Mouse (Mus musculus): ENCODE data around the gene Ccdc63.
"Not testable (repeated sequence)": the region's sequence is repeated elsewhere in the genome, so short reads cannot be mapped to it uniquely, and the experiment has no call there.

Gene Ccdc63

DNA sequence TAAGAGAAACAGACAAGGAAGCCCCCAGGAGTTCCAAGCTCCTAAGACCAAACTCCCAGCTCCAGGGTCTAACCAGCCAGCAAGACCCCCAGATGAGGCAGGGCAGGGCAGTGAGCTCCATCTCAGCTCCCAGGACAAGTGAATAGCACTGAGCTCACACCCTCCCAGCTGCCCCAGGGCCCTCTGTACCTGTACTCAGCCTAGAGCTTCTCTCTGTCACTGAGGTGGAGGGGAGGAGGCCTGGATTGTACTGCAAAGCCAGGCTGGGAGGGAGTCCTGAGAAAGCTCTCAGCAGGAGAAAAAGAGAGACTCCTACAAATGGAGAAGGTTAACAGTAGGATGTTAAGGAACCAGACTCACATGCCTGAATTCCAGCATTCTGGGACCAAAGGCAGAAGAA lies 6.0 kb upstream of the Ccdc63 start:
- no peak for DNase-seq

GRCm38 (mm10) chr5:122146056-122146580 lies 5.5 kb upstream of the Ccdc63 start:
- DNase-seq: peak; percentile 99

- DNase-seq: no peak
Observed at GRCm38 (mm10) chr5:122145381-122146055, 4.9 kb upstream of the Ccdc63 start.

DNA sequence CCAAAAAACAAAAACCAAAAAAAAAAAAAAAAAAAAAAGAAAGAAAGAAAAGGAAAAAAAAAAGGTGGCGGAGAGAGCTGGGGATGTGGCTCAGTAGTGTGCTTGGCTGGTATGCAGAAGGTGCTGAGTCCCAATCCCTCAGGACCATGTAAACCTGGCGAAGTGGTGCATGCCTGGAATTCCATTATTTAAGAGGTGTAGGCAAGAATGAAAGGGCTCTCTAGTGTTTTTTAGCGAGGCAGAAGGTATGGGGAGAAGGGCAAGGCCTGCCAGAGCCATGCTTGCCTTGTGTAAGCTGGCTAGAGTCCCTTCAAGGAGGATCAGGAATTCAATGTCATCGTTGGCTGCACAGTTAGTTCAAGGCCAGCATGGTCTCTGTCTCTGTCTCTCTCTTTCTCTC lies 4.2 kb upstream of the Ccdc63 start:
- DNase-seq: no peak

DNA sequence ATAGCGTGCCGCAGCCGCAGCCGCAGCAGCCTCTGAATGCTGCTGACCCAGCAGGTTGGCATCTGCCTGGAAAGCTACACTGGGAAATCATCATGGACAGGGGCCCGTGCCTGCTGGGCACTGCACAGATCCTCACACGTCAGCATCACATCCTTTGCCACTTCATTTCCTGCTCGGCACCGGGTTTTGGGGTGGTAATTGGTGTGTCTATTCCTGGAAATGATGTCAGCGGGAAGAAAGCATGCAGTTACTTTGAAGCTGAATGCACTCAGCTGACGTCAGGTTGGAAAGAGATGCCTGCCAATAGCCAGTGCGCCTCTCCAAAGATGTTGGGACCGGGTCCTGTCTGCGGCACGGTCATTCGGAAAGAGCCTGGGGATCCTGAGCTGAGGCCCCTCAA lies 2.9 kb upstream of the Ccdc63 start:
- peak; percentile 98 for DNase-seq

DNA sequence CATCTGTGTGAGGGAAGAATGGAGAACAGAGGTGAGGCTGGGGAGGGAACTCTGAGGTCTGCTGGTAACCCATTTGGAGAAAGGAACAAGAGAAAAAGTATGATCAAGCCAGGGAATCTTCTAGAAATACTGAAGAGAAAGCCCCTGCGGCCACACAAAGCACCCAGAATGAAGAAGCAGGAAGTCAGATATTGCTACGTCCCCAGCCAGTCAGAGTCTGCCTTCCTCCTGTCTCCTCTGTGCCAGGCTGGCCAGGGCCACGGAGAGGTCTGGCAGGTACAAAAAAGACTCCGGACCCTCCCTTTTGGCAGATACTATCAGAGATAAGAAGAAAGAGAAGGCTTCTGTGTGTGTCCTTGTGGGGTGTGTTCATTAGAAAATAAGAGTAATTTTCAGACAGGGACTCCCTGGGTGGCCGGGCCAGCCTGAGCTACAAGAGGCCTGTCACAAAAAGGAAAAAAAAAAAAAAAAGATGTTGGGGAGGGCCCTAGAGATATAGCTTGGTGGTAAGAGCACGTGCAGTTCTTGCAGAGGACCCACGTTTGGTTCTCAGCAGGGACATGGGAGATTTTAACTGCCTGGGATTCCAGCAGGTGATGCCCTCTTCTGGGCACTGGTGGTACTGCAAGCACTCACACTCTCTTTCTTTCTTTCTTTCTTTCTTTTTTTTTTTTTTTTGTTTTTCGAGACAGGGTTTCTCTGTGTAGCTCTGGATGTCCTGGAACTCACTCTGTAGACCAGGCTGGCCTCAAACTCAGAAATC lies 1.8 kb upstream of the Ccdc63 start:
- no peak for DNase-seq

DNA sequence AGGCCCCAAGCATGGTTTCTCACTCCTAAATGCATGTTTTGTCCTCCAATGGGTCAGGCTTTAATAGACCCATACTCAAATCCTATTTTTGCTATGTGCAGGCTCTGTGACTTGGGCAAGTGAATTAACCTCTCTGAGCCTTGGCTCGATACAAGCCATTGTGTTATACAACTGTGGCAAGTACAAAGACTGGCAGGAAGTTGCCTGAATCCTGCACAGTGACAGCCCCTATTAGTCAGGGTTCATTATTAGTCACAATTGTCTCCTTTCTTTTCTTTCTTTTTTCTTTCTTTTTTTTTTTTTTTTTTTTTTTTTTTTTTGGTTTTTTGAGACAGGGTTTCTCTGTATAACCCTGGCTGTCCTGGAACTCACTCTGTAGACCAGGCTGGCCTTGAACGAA lies 852 bp downstream of the Ccdc63 start:
- DNase-seq: not testable (repeated sequence)

DNA sequence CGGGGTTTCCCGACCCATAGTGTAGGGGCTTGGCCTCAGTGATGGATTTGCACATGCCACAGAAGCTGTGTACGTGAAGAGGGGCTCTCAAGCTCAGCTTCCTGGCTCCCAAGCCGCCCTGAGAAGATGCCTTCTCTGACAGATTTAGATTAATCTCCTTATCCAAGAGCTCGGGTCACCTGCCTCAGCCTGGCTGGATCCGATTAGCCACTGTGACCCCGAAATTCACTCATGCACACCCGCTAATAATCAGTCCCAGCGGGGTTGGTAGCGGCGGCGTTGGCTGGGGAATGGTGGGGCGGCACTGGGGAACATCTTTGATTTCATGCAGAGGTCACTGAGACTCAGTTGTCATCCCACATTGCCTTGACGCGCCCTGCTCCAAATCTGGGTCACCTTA lies 1.8 kb downstream of the Ccdc63 start:
- no peak for DNase-seq

DNA sequence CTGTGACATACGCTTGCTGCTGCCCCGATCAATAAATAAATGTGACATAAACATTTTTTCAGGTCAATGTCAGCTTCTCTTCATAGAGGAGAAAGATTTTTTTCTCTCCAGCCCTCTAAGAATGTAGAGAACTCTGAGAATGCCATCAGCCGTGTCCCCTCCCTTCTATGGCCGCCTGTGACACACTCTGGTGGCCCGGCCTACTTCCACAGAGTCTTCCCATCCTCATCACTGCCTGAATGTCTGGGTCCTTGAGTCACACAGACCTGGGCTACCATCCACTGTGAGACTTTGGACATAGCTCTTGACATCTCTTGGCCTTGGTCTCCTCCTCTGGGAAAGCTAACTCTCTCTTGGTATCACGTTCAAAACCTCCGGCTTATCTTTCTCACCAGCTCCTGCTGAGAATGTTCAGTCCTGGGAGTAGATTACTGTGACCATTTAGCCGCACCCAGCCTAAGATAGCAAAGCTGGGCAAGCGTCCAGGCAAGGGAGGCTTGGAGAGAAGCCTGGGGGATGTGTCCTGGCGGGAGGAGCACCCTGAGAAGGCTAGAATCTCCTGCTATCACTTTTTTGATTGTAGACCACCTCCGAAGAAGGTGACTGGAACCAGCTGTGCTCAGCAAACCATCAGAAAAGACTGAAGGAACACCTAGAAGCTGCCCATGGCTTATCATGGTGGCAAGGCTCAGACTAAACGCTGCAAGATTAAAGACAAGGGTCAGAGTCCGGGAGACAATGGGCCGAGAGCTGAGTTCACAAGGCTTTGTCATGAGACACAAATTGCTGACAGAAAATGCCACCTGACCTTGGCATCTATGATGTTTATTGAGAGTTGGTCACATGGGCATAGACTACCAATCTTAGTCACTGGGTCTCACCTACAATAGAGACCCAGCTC lies 3.9 kb downstream of the Ccdc63 start:
- DNase-seq: peak; percentile 98

- peak; percentile 89 for DNase-seq
Observed at GRCm38 (mm10) chr5:122135290-122135882, 5.2 kb downstream of the Ccdc63 start.

DNA sequence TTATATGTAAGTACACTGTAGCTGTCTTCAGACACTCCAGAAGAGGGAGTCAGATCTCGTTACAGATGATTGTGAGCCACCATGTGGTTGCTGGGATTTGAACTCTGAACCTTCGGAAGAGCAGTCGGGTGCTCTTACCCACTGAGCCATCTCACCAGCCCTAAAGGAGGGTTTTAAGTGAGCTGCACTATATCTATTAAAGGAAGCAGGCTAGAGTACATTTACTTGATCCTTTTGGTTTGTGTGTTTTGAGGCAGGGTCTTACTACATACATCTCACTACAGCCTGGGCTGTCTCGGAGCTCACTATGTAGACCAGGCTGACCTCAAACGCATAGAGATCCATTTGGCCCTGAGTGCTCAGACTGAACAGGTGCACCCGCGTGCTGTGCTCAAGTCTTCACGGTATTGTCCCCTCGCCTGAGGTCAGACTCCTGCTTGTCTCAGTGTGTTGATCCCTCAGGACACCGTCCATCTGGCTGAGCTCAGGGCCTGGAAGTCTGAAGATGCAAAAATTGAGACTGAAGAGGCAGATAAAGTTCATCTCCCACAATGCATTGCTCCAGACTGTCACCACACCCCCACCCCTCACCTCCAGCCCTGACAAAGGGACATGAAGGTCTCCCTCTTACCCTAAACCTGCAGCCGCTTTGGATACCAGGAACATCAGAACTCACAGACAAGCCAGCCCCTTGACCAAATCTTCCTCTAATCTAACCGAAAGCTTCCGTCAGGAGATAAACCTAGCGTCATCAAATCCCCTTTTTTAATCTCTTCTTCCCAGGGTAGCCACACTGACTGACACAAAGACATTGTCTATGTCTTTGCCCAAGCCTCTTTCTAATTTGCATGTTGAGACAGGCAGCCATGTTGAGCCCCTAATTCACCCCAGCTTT lies 6.0 kb downstream of the Ccdc63 start:
- peak; percentile 89 for DNase-seq

- no peak for DNase-seq
Observed at GRCm38 (mm10) chr5:122133050-122133389, 7.6 kb downstream of the Ccdc63 start.

DNA sequence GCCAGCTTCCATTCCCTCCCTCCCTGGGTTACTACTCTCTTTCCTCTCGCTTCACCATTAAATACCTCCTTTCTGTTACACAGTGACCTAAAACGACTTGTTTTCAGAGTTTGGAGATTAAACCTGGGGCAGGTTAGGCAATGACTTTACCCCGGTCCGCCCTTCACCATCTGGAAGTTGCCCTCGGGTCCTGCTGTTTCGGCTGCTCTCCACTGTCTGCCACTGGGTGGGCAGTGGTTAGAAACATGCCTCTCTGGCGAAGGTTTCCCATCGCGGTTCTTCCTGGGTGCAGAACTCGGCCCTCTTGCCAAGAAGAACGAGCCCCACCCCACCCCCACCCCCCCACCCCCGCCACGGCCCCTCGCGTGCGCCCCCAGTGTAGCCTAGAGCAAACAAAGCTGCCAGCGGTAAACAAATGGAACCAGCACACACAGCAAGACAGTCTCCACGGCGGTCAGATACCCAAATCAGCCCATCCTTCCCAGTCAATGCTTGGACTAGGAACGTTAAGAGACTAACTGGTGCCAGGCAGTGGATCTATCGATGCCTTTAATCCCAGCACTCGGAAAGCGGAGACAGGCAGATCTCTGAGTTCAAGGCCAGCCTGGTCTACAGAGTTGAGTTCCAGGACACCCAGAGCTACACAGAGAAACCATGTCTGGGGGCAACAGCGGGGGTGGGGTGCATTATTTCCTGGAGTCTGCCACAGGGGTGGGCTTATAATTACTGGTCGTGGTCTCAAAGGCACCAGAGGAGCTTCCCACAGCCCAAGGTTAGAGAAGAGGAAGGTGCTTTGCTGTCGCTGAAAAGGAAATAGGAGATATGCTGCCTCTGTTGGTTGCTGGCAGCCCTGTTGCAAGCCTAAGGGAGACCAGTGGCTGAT lies 8.2 kb downstream of the Ccdc63 start:
- peak; percentile 91 for DNase-seq

- peak; percentile 98 for DNase-seq
Observed at GRCm38 (mm10) chr5:122131076-122132051, 9.3 kb downstream of the Ccdc63 start.

- peak; percentile 92 for DNase-seq
Observed at GRCm38 (mm10) chr5:122130341-122130998, 10.2 kb downstream of the Ccdc63 start.

GRCm38 (mm10) chr5:122129068-122129655 lies 11.5 kb downstream of the Ccdc63 start:
- DNase-seq: peak; percentile 92

DNA sequence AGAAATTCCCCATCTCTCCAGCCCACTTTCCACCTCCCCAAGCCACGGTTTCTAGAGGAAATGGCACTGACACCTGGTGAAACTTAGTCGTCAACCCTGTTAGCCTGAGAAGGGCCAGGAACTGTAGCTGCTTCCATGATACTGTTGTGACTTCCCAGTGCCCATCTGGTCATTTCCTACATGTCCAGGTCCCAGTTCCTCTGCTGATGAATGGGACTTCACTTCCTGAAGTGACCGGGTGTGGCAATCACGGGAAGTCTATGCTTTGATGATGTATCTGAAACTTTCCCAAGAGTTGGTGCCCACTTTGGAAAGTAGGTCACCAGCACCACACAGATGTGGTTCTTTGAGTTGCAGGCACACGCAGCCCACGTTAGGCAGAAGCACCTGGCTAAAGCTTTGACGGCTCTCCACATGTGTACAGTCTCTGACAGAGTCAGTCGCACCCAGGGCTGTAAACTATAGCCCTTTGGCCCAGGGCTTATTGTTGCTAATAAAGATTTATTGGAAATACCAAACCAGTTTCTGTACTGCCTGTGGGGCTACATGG lies 15.3 kb downstream of the Ccdc63 start:
- DNase-seq: no peak

GRCm38 (mm10) chr5:122116243-122116642 lies 24.4 kb downstream of the Ccdc63 start:
- no peak for DNase-seq

Measured in heart, adult 11 months (tissue).